Mouse (Mus musculus): ENCODE results near the gene Lrr1.

GRCm38 (mm10) chr12:69190074-69190473 is 21.5 kb downstream of the Lrr1 start:
- TF ChIP-seq ZNF384 (IDR thresholded peaks at IDR 0.05; ENCODE audit: low read depth, low read length) (no peak), ZC3H11A (IDR thresholded peaks at IDR 0.05; ENCODE audit: borderline replicate concordance, low read depth, low read length) (no peak)
